Mouse (Mus musculus): Measurements from ENCODE around the gene Csnk2a1.

Csnk2a1 gene

GRCm38 (mm10) chr2:152324842-152325241 lies 98.2 kb downstream of the Csnk2a1 start:
- no peak for DNase-seq (ENCODE audit: low spot score)

- DNase-seq (ENCODE audit: low spot score) = no peak
These were observed 99.5 kb downstream of the Csnk2a1 start for GRCm38 (mm10) chr2:152326157-152326556.

GRCm38 (mm10) chr2:152326654-152327053 lies 100.0 kb downstream of the Csnk2a1 start:
- no peak for DNase-seq (ENCODE audit: low spot score)

GRCm38 (mm10) chr2:152327980-152328379 lies 101.3 kb downstream of the Csnk2a1 start:
- no peak for DNase-seq (ENCODE audit: low spot score)

GRCm38 (mm10) chr2:152330858-152331423 lies 104.3 kb downstream of the Csnk2a1 start:
- no peak for DNase-seq (ENCODE audit: low spot score)
